Comparison of ENCODE assay signal across 9 mouse cellular contexts in genomic region chr11:26437818-26438217, GRCm38 (mm10). TPM values are rescaled to one million over a fixed set of nuclear protein-coding genes. Genes with fewer than 3 reads are reported as not detected.
DNase-seq lines count a peak whose midpoint lies in the region; ATAC-seq lines count a peak whose summit lies in the region.
"Had no signal": no experiment of that assay in that cellular context is flagged by ENCODE, and none has a peak within 500 bp of the region (broad histone marks: within the 10 kb centered on the region; RNA-seq: fewer than 3 reads in every experiment).

No protein-coding gene starts in this region.

- WGBS in hindbrain, embryonic 15.5 days = 47% methylated on average over 13 of the region's 13 CpGs
- 67% methylated on average over 13 of the region's 13 CpGs for WGBS in midbrain, embryonic 16.5 days

- peak overlapping the region; percentile 70 for H3K27ac ChIP-seq in hindbrain, embryonic 15.5 days (replicated peaks)
- H3K27ac ChIP-seq in midbrain, embryonic 16.5 days (ENCODE audit: low read length) = 0 out of 2 replicates have a peak overlapping the region, but pooled peaks have one; percentile 22
- H3K27ac ChIP-seq: kidney, postnatal 0 days had no signal

- ATAC-seq in CD4-positive, CD25-positive, alpha-beta regulatory T cell, adult 4 months = peak; percentile 60
- peak; percentile 87 for ATAC-seq in hindbrain, embryonic 15.5 days (ENCODE audit: low FRiP score, low read depth)
- peak; percentile 84 for ATAC-seq in midbrain, embryonic 16.5 days
- no peak for ATAC-seq in inflammation-experienced regulatory T-cells, adult 6 months

- peak overlapping the region; percentile 20 for H3K4me2 ChIP-seq in hindbrain, embryonic 15.5 days
- H3K4me2 ChIP-seq in midbrain, embryonic 16.5 days (ENCODE audit: low read length) = peak overlapping the region; percentile 14; the same call in 1 of the 2 replicates

- H3K4me3 ChIP-seq in hindbrain, embryonic 15.5 days = no peak overlapping the region
- H3K4me3 ChIP-seq in midbrain, embryonic 16.5 days (ENCODE audit: low read depth, low read length) = no peak overlapping the region

- no peaks in the 10 kb centered on the region for H3K9me3 ChIP-seq in hindbrain, embryonic 15.5 days
- H3K9me3 ChIP-seq in midbrain, embryonic 16.5 days (replicated peaks; ENCODE audit: control insufficient read depth, low read length, poor library complexity, severe bottlenecking) = no peaks in the 10 kb centered on the region

- H3K9ac ChIP-seq in hindbrain, embryonic 15.5 days = no peak overlapping the region; the same call in 1 of the 2 replicates
- H3K9ac ChIP-seq in midbrain, embryonic 16.5 days (ENCODE audit: low read depth, low read length) = no peak overlapping the region

- H3K36me3 ChIP-seq in hindbrain, embryonic 15.5 days = no peaks in the 10 kb centered on the region
- no peaks in the 10 kb centered on the region for H3K36me3 ChIP-seq in midbrain, embryonic 16.5 days (ENCODE audit: control insufficient read depth, insufficient read depth, low read length)

- peak; percentile 40 for DNase-seq in cerebellum, adult 11-12 months
- DNase-seq in embryo, embryonic 9.5 days (ENCODE audit: extremely low spot score) = no peak
- DNase-seq in urinary bladder, postnatal 25 days (ENCODE audit: low spot score) = no peak
- DNase-seq in lung, postnatal 14 days = no peak

- no peaks in the 10 kb centered on the region for H3K27me3 ChIP-seq in hindbrain, embryonic 15.5 days
- no peaks in the 10 kb centered on the region for H3K27me3 ChIP-seq in midbrain, embryonic 16.5 days (ENCODE audit: control insufficient read depth, insufficient read depth, low read depth, low read length)

- H3K4me1 ChIP-seq in hindbrain, embryonic 15.5 days (replicated peaks) = peaks cover 9% of the 10 kb centered on the region; the same call in 1 of the 2 replicates
- H3K4me1 ChIP-seq in midbrain, embryonic 16.5 days (ENCODE audit: control insufficient read depth, insufficient read depth, low read length) = no peaks in the 10 kb centered on the region

RNA-seq across cellular contexts. Expression of gene Fancl, which starts 51.9 kb away (rescaled TPM):
- 10 to 100 TPM; 17.1 to 21.8 TPM for polyA plus RNA-seq in CD4-positive, CD25-positive, alpha-beta regulatory T cell, adult 4 months (2017; shearing (Covaris generic))
- 13.5 and 15.9 TPM in 2 replicates for polyA plus RNA-seq in hindbrain, embryonic 15.5 days (2015; fragmentation: Nextera tagmentation; extraction: Ambion mirVana)
- 14.7 TPM in 2 replicates for polyA plus RNA-seq in midbrain, embryonic 16.5 days (2015; fragmentation: Nextera tagmentation; extraction: Ambion mirVana)
- 10 to 100 TPM; 14.8 to 32.9 (median 25.6) TPM for polyA plus RNA-seq in inflammation-experienced regulatory T-cells, adult 6 months (2017; shearing (Covaris generic))
